Mouse (Mus musculus): Measurements from ENCODE around the gene Izumo1. TPM values are rescaled to one million over a fixed set of nuclear protein-coding genes. Genes with fewer than 3 reads are reported as not detected.
"Not testable (repeated sequence)": the region's sequence is repeated elsewhere in the genome, so short reads cannot be mapped to it uniquely, and the experiment has no call there.

Izumo1 gene
- polyA plus RNA-seq, 1 experiment from 2014 or later = 0.16 TPM

- Histone ChIP-seq H3K9me3 (ENCODE audit: control insufficient read depth, low read length) (no peaks in the 10 kb centered on the region), H3K27me3 (ENCODE audit: control insufficient read depth, insufficient read depth, low read depth, low read length) (no peaks in the 10 kb centered on the region), H3K4me3 (ENCODE audit: low read length) (no peak overlapping the region), H3K4me2 (ENCODE audit: low read depth, low read length) (no peak overlapping the region; the same call in 1 of the 2 replicates), H3K36me3 (ENCODE audit: control insufficient read depth, insufficient read depth, low read length) (no peaks in the 10 kb centered on the region), H3K9ac (ENCODE audit: low read length) (peak overlapping the region; percentile 11; the same call in 1 of the 2 replicates), H3K27ac (ENCODE audit: low read length) (no peak overlapping the region), H3K4me1 (replicated peaks; ENCODE audit: control insufficient read depth, insufficient read depth, low read length) (peaks cover 30% of the 10 kb centered on the region)
- ATAC-seq (ENCODE audit: low read depth) = no peak
- 69% methylated on average over 6 of the region's 6 CpGs for WGBS
Observed at GRCm38 (mm10) chr7:45644872-45645590, 23.4 kb downstream of the Izumo1 start.

- Histone ChIP-seq H3K27me3 (ENCODE audit: control insufficient read depth, insufficient read depth, low read depth, low read length) (no peaks in the 10 kb centered on the region), H3K4me2 (ENCODE audit: low read depth, low read length) (no peak overlapping the region), H3K36me3 (ENCODE audit: control insufficient read depth, insufficient read depth, low read length) (no peaks in the 10 kb centered on the region), H3K9me3 (ENCODE audit: control insufficient read depth, low read length) (no peaks in the 10 kb centered on the region), H3K4me1 (replicated peaks; ENCODE audit: control insufficient read depth, insufficient read depth, low read length) (peaks cover 25% of the 10 kb centered on the region), H3K9ac (ENCODE audit: low read length) (no peak overlapping the region), H3K4me3 (ENCODE audit: low read length) (no peak overlapping the region), H3K27ac (ENCODE audit: low read length) (no peak overlapping the region)
- WGBS = 78% methylated on average over 7 of the region's 7 CpGs
- no peak for ATAC-seq (ENCODE audit: low read depth)
Observed at GRCm38 (mm10) chr7:45645591-45645971, 24.0 kb downstream of the Izumo1 start.

- Histone ChIP-seq H3K4me2 (ENCODE audit: low read depth, low read length) (no peak overlapping the region), H3K27ac (ENCODE audit: low read length) (no peak overlapping the region), H3K36me3 (ENCODE audit: control insufficient read depth, insufficient read depth, low read length) (no peaks in the 10 kb centered on the region), H3K4me1 (replicated peaks; ENCODE audit: control insufficient read depth, insufficient read depth, low read length) (peaks cover 14% of the 10 kb centered on the region), H3K27me3 (ENCODE audit: control insufficient read depth, insufficient read depth, low read depth, low read length) (no peaks in the 10 kb centered on the region), H3K4me3 (ENCODE audit: low read length) (no peak overlapping the region), H3K9ac (ENCODE audit: low read length) (no peak overlapping the region), H3K9me3 (ENCODE audit: control insufficient read depth, low read length) (no peaks in the 10 kb centered on the region)
- no peak for ATAC-seq (ENCODE audit: low read depth)
- 75% methylated on average over 4 of the region's 4 CpGs for WGBS
Observed at GRCm38 (mm10) chr7:45646671-45647070, 25.1 kb downstream of the Izumo1 start.

- H3K9ac ChIP-seq (ENCODE audit: low read length) = no peak overlapping the region
- no peak for ATAC-seq (ENCODE audit: low read depth)
- H3K36me3 ChIP-seq (ENCODE audit: control insufficient read depth, insufficient read depth, low read length) = no peaks in the 10 kb centered on the region
- H3K4me3 ChIP-seq (ENCODE audit: low read length) = no peak overlapping the region
- WGBS = 64% methylated on average over 8 of the region's 8 CpGs
- no peaks in the 10 kb centered on the region for H3K9me3 ChIP-seq (ENCODE audit: control insufficient read depth, low read length)
- no peaks in the 10 kb centered on the region for H3K27me3 ChIP-seq (ENCODE audit: control insufficient read depth, insufficient read depth, low read depth, low read length)
- no peak overlapping the region for H3K27ac ChIP-seq (ENCODE audit: low read length)
- no peaks in the 10 kb centered on the region for H3K4me1 ChIP-seq (replicated peaks; ENCODE audit: control insufficient read depth, insufficient read depth, low read length)
- H3K4me2 ChIP-seq (ENCODE audit: low read depth, low read length) = no peak overlapping the region
Observed at GRCm38 (mm10) chr7:45649351-45649750, 27.7 kb downstream of the Izumo1 start.

GRCm38 (mm10) chr7:45650484-45650883 lies 28.9 kb downstream of the Izumo1 start:
- H3K4me3 ChIP-seq (ENCODE audit: low read length); H3K9ac ChIP-seq (ENCODE audit: low read length); H3K9me3 ChIP-seq (ENCODE audit: control insufficient read depth, low read length); ATAC-seq (ENCODE audit: low read depth); H3K36me3 ChIP-seq (ENCODE audit: control insufficient read depth, insufficient read depth, low read length); H3K27me3 ChIP-seq (ENCODE audit: control insufficient read depth, insufficient read depth, low read depth, low read length); H3K4me1 ChIP-seq (replicated peaks; ENCODE audit: control insufficient read depth, insufficient read depth, low read length); H3K4me2 ChIP-seq (ENCODE audit: low read depth, low read length); H3K27ac ChIP-seq (ENCODE audit: low read length): not testable (repeated sequence)
- 92% methylated on average over 20 of the region's 20 CpGs for WGBS

- 31% methylated on average over 17 of the region's 17 CpGs for WGBS
- Histone ChIP-seq H3K9me3 (ENCODE audit: control insufficient read depth, low read length) (no peaks in the 10 kb centered on the region; the same call in 1 of the 2 replicates), H3K27ac (ENCODE audit: low read length) (no peak overlapping the region), H3K9ac (ENCODE audit: low read length) (no peak overlapping the region), H3K4me3 (ENCODE audit: low read length) (peak overlapping the region; percentile 4; the same call in 1 of the 2 replicates), H3K36me3 (ENCODE audit: control insufficient read depth, insufficient read depth, low read length) (no peaks in the 10 kb centered on the region), H3K4me1 (replicated peaks; ENCODE audit: control insufficient read depth, insufficient read depth, low read length) (0 out of 2 replicates have a peak, but pooled peaks cover 3% of the 10 kb centered on the region), H3K27me3 (ENCODE audit: control insufficient read depth, insufficient read depth, low read depth, low read length) (no peaks in the 10 kb centered on the region), H3K4me2 (ENCODE audit: low read depth, low read length) (peak overlapping the region; percentile 18)
- ATAC-seq (ENCODE audit: low read depth) = peak; percentile 54; the same call in 1 of the 2 replicates
Observed at GRCm38 (mm10) chr7:45654424-45655047, 32.9 kb downstream of the Izumo1 start.

GRCm38 (mm10) chr7:45660746-45661478 lies 39.3 kb downstream of the Izumo1 start:
- H3K4me1 ChIP-seq (replicated peaks; ENCODE audit: control insufficient read depth, insufficient read depth, low read length) = peaks cover 9% of the 10 kb centered on the region
- no peak overlapping the region for H3K4me3 ChIP-seq (ENCODE audit: low read length)
- no peaks in the 10 kb centered on the region for H3K36me3 ChIP-seq (ENCODE audit: control insufficient read depth, insufficient read depth, low read length)
- H3K27me3 ChIP-seq (ENCODE audit: control insufficient read depth, insufficient read depth, low read depth, low read length) = no peaks in the 10 kb centered on the region
- WGBS = 77% methylated on average over 11 of the region's 11 CpGs
- no peak overlapping the region for H3K4me2 ChIP-seq (ENCODE audit: low read depth, low read length)
- ATAC-seq (ENCODE audit: low read depth) = no peak
- H3K27ac ChIP-seq (ENCODE audit: low read length) = no peak overlapping the region
- H3K9me3 ChIP-seq (ENCODE audit: control insufficient read depth, low read length) = no peaks in the 10 kb centered on the region; the same call in 1 of the 2 replicates
- H3K9ac ChIP-seq (ENCODE audit: low read length) = no peak overlapping the region

GRCm38 (mm10) chr7:45661702-45662101 lies 40.1 kb downstream of the Izumo1 start:
- H3K27me3 ChIP-seq (ENCODE audit: control insufficient read depth, insufficient read depth, low read depth, low read length); ATAC-seq (ENCODE audit: low read depth); H3K9me3 ChIP-seq (ENCODE audit: control insufficient read depth, low read length); H3K9ac ChIP-seq (ENCODE audit: low read length); H3K4me2 ChIP-seq (ENCODE audit: low read depth, low read length); H3K36me3 ChIP-seq (ENCODE audit: control insufficient read depth, insufficient read depth, low read length); H3K4me1 ChIP-seq (replicated peaks; ENCODE audit: control insufficient read depth, insufficient read depth, low read length); H3K4me3 ChIP-seq (ENCODE audit: low read length); H3K27ac ChIP-seq (ENCODE audit: low read length): not testable (repeated sequence)
- 89% methylated on average over 6 of the region's 6 CpGs for WGBS
